Mouse (Mus musculus): ENCODE measurements around the gene Gm20696. TPM values are rescaled to one million over a fixed set of nuclear protein-coding genes. Genes with fewer than 3 reads are reported as not detected.

Gm20696 gene
- 5.3 and 5.7 TPM in 2 replicates for polyA plus RNA-seq (2014; fragmentation: Nextera tagmentation; extraction: Ambion mirVana)

DNA sequence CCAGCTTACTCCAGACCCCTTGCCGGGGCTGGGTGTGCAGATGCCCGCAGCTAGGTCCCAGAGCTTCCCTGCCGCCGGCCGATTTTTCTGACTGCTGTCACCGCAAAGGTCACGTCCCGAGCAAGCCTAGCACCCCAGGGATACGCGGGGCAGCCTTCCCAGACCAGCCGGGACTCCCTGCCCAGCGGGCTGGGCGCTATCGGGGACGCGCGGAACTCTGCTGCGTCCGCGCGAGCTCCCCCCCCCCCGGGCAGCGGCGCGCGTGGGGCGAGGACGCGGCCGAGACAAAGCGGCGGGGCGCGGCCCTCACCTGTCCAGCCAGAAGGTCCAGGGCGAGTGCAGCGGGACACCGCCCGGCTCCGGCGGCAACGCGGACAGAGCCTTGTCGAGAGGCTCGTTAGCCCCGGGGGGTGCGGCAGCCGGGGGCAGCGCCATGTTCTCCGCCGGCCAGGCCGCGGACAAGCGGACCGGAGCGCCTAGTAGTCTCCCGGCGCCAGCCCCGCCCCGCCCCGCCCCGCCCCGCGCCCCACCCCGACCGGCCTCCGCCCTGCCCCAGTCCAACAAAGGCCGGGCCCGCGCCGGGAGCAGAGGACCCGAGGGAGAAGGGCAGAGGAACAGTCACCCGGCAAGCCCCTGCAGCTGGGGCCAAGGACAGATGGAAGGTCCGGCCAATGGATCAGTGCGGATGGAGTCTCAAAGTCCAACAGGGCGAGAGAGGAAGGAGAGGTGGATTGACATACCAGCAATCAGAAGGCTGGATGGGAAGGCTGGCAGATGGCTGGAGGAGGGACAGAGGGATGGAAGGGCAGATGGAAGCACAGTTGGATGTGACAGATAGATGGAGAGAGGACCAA lies at the start of gene Gm20696, which contains the start of gene Eif4e3:
TSS of gene Gm20696 (minus strand) at position 480 of the 854 bp plus-strand sequence.
TSS of gene Eif4e3 (minus strand) at position 454 of the 854 bp plus-strand sequence.
- peak; percentile 85 for DNase-seq (ENCODE audit: low spot score)
- peak; percentile 77 for ATAC-seq (replicated peaks; ENCODE audit: low FRiP score)
- peaks cover 22% of the 10 kb centered on the region for H3K4me1 ChIP-seq (replicated peaks; ENCODE audit: control insufficient read depth, insufficient read depth, low read length)
- H3K36me3 ChIP-seq (ENCODE audit: control insufficient read depth, insufficient read depth, low read length): no peaks in the 10 kb centered on the region
- peak within 1 kb of the TSS; percentile 92 for H3K4me2 ChIP-seq (ENCODE audit: low read depth, low read length, severe bottlenecking)
- H3K27me3 ChIP-seq (ENCODE audit: control insufficient read depth, insufficient read depth, low read length): no peaks in the 10 kb centered on the region
- peak within 1 kb of the TSS; percentile 88 for H3K9ac ChIP-seq (ENCODE audit: low read length)
- H3K27ac ChIP-seq (ENCODE audit: low read depth, low read length): 0 out of 2 replicates have a peak within 1 kb of the TSS, but pooled peaks have one; percentile 10
- under 1% methylated on average over 60 of the region's 75 CpGs for WGBS
- peak within 1 kb of the TSS; percentile 80 for H3K4me3 ChIP-seq (ENCODE audit: low read depth, low read length)
- H3K9me3 ChIP-seq (ENCODE audit: control insufficient read depth, low read length): no peaks in the 10 kb centered on the region

DNA sequence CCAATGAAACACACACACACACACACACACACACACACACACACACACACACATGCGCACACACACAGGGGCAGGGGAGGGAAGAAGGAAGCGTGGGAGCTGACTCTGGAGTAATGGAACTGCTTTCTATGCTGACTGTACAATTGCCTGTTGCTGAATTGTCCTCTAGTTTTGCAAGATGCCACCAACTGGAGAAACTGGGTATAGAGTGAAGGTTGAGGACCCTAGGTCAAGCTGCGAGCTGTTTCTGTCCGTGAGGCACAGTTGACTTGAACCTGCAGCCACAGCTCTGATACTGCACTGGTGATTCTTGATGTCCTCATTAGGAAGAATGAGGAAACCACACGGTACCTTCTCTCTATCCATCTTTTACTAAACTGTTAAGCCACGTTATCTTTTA lies 49.3 kb upstream of the Gm20696 start:
- WGBS: 83% methylated on average over 6 of the region's 6 CpGs
- no peak overlapping the region for H3K27ac ChIP-seq (ENCODE audit: low read depth, low read length)
- no peak for DNase-seq (ENCODE audit: low spot score)
- no peaks in the 10 kb centered on the region for H3K9me3 ChIP-seq (ENCODE audit: control insufficient read depth, low read length)
- no peaks in the 10 kb centered on the region for H3K36me3 ChIP-seq (ENCODE audit: control insufficient read depth, insufficient read depth, low read length)
- H3K4me3 ChIP-seq (ENCODE audit: low read depth, low read length): no peak overlapping the region
- H3K4me2 ChIP-seq (ENCODE audit: low read depth, low read length, severe bottlenecking): no peak overlapping the region
- no peak for ATAC-seq (replicated peaks; ENCODE audit: low FRiP score)
- H3K27me3 ChIP-seq (ENCODE audit: control insufficient read depth, insufficient read depth, low read length): no peaks in the 10 kb centered on the region
- H3K4me1 ChIP-seq (replicated peaks; ENCODE audit: control insufficient read depth, insufficient read depth, low read length): no peaks in the 10 kb centered on the region
- H3K9ac ChIP-seq (ENCODE audit: low read length): no peak overlapping the region

DNA sequence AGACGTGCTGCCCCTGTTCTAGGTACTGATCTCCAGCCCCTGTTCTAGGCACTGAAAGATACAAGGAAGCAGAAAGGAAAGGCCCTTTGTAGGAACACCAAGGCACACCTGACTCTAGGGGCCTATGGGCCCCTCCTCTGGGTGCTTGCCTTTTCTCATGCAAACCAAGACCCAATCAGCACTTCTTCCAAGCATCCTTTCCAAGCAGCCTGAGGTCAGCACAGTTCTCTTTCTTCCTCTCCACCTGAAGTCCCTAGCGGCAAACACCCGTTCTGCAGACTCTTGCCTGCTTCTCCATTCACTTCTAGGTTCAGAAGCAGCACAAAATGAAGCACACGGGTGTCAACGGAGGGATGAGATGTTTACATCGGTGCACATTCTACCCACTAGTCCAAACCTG lies 48.6 kb upstream of the Gm20696 start:
- no peaks in the 10 kb centered on the region for H3K4me1 ChIP-seq (replicated peaks; ENCODE audit: control insufficient read depth, insufficient read depth, low read length)
- H3K9ac ChIP-seq (ENCODE audit: low read length): no peak overlapping the region
- no peak overlapping the region for H3K4me2 ChIP-seq (ENCODE audit: low read depth, low read length, severe bottlenecking)
- no peaks in the 10 kb centered on the region for H3K27me3 ChIP-seq (ENCODE audit: control insufficient read depth, insufficient read depth, low read length)
- WGBS: 57% methylated on average over 6 of the region's 6 CpGs
- H3K4me3 ChIP-seq (ENCODE audit: low read depth, low read length): no peak overlapping the region
- no peak for ATAC-seq (replicated peaks; ENCODE audit: low FRiP score)
- no peak overlapping the region for H3K27ac ChIP-seq (ENCODE audit: low read depth, low read length)
- no peaks in the 10 kb centered on the region for H3K36me3 ChIP-seq (ENCODE audit: control insufficient read depth, insufficient read depth, low read length)
- DNase-seq (ENCODE audit: low spot score): no peak
- no peaks in the 10 kb centered on the region for H3K9me3 ChIP-seq (ENCODE audit: control insufficient read depth, low read length)

DNA sequence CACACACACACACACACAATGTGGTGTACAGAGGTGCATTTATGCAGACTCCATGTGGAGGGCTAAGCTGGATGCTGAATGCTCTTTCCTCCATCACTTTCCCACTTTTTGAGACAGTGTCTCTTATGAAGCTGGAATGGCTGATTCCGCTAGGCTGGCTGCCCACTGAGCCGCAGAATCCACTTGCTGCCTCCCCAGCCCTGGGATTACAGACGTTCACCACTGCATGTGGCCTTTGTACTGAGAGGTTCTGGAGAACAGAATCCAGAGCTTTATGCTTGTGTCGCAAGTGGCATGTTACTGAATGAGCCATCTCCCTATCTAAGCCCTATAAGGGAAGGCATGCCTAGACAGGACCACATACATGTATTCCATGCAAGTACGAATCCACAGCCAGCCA lies 46.7 kb upstream of the Gm20696 start:
- Histone ChIP-seq H3K27ac (ENCODE audit: low read depth, low read length) (no peak overlapping the region), H3K27me3 (ENCODE audit: control insufficient read depth, insufficient read depth, low read length) (no peaks in the 10 kb centered on the region), H3K4me1 (replicated peaks; ENCODE audit: control insufficient read depth, insufficient read depth, low read length) (no peaks in the 10 kb centered on the region), H3K9me3 (ENCODE audit: control insufficient read depth, low read length) (no peaks in the 10 kb centered on the region), H3K4me3 (ENCODE audit: low read depth, low read length) (no peak overlapping the region), H3K4me2 (ENCODE audit: low read depth, low read length, severe bottlenecking) (no peak overlapping the region), H3K36me3 (ENCODE audit: control insufficient read depth, insufficient read depth, low read length) (no peaks in the 10 kb centered on the region), H3K9ac (ENCODE audit: low read length) (no peak overlapping the region)
- no peak for DNase-seq (ENCODE audit: low spot score)
- no peak for ATAC-seq (replicated peaks; ENCODE audit: low FRiP score)
- 68% methylated on average over 5 of the region's 5 CpGs for WGBS

DNA sequence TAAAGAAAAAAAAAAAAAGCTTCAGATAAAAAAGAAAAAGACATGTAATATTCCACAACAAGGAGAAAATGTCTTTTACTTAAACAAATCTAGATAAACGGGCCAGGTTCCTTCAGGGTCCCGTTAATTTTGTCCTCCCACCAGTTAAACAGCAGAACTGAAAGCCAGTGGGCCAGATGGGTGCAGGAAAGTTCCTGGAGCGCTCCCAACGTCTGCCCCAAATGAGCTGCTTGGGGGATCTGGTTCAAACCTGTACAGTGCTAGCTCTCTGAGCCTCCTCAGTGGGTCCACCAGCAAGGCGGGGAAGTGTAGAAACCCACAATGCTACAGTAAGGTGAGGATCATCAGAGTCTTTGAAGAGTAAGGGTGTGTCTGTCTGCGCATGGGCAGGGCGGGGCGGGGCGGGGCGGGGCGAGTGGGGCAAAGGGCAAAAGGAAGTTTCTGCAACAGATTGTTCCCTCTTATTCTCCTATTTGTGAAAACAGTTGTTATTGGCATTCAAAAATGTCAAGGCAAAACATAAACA lies 45.0 kb upstream of the Gm20696 start:
- no peak for ATAC-seq (replicated peaks; ENCODE audit: low FRiP score)
- DNase-seq (ENCODE audit: low spot score): no peak
- Histone ChIP-seq H3K9me3 (ENCODE audit: control insufficient read depth, low read length) (no peaks in the 10 kb centered on the region), H3K27me3 (ENCODE audit: control insufficient read depth, insufficient read depth, low read length) (no peaks in the 10 kb centered on the region), H3K4me3 (ENCODE audit: low read depth, low read length) (no peak overlapping the region), H3K4me2 (ENCODE audit: low read depth, low read length, severe bottlenecking) (no peak overlapping the region), H3K36me3 (ENCODE audit: control insufficient read depth, insufficient read depth, low read length) (no peaks in the 10 kb centered on the region), H3K4me1 (replicated peaks; ENCODE audit: control insufficient read depth, insufficient read depth, low read length) (no peaks in the 10 kb centered on the region), H3K9ac (ENCODE audit: low read length) (no peak overlapping the region), H3K27ac (ENCODE audit: low read depth, low read length) (no peak overlapping the region)
- WGBS: 81% methylated on average over 11 of the region's 11 CpGs

DNA sequence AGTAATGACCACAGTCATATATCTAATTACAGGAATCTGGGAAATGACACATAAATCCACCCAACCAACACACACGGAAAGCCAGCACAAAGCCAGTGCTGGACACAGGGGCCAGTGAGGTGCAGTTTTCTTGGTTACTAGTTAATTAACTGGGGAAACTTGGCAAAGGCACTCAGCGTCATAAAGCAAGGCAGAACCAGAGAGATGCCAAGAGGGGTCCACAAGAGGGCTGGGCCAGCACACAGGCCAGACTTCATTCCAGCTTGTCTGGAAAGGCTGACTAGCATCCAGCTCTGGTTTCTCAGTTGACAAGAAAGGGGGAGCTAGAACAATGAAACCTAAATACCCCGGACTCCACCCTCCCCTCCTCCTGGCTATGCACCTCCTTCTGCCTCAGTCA lies 33.9 kb upstream of the Gm20696 start:
- no peak overlapping the region for H3K4me3 ChIP-seq (ENCODE audit: low read depth, low read length)
- no peak for DNase-seq (ENCODE audit: low spot score)
- H3K36me3 ChIP-seq (ENCODE audit: control insufficient read depth, insufficient read depth, low read length): no peaks in the 10 kb centered on the region
- WGBS: 59% methylated on average over 3 of the region's 3 CpGs
- no peaks in the 10 kb centered on the region for H3K27me3 ChIP-seq (ENCODE audit: control insufficient read depth, insufficient read depth, low read length)
- no peak overlapping the region for H3K9ac ChIP-seq (ENCODE audit: low read length)
- no peaks in the 10 kb centered on the region for H3K9me3 ChIP-seq (ENCODE audit: control insufficient read depth, low read length)
- ATAC-seq (replicated peaks; ENCODE audit: low FRiP score): no peak
- no peak overlapping the region for H3K4me2 ChIP-seq (ENCODE audit: low read depth, low read length, severe bottlenecking)
- no peak overlapping the region for H3K27ac ChIP-seq (ENCODE audit: low read depth, low read length)
- H3K4me1 ChIP-seq (replicated peaks; ENCODE audit: control insufficient read depth, insufficient read depth, low read length): no peaks in the 10 kb centered on the region; the same call in 1 of the 2 replicates

DNA sequence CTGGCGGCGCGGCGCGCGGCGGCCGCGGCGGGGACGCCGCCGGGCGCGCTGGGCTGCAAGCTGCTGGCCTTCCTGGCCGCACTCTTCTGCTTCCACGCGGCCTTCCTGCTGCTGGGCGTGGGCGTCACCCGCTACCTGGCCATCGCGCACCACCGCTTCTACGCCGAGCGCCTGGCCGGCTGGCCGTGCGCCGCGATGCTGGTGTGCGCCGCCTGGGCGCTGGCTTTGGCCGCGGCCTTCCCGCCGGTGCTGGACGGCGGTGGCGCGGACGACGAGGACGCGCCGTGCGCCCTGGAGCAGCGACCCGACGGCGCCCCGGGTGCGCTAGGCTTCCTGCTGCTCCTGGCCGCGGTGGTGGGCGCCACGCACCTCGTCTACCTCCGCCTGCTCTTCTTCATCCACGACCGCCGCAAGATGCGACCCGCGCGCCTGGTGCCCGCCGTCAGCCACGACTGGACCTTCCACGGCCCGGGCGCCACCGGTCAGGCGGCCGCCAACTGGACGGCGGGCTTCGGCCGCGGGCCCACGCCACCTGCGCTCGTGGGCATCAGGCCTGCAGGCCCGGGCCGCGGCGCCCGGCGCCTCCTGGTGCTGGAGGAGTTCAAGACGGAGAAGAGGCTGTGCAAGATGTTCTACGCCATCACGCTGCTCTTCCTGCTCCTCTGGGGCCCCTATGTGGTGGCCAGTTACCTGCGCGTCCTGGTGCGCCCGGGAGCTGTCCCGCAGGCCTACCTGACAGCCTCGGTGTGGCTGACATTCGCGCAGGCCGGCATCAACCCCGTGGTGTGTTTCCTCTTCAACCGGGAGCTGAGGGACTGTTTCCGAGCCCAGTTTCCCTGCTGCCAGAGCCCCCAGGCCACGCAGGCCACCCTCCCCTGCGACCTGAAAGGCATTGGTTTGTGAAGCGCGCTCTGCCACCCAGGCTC lies 26.6 kb upstream of the Gm20696 start:
- Histone ChIP-seq H3K4me3 (ENCODE audit: low read depth, low read length) (peak overlapping the region; percentile 74), H3K4me1 (replicated peaks; ENCODE audit: control insufficient read depth, insufficient read depth, low read length) (peaks cover 2% of the 10 kb centered on the region; the same call in 1 of the 2 replicates), H3K27ac (ENCODE audit: low read depth, low read length) (no peak overlapping the region), H3K27me3 (ENCODE audit: control insufficient read depth, insufficient read depth, low read length) (peaks cover 34% of the 10 kb centered on the region), H3K36me3 (ENCODE audit: control insufficient read depth, insufficient read depth, low read length) (no peaks in the 10 kb centered on the region), H3K9me3 (ENCODE audit: control insufficient read depth, low read length) (no peaks in the 10 kb centered on the region), H3K9ac (ENCODE audit: low read length) (peak overlapping the region; percentile 76), H3K4me2 (ENCODE audit: low read depth, low read length, severe bottlenecking) (peak overlapping the region; percentile 88)
- WGBS: under 1% methylated on average over 101 of the region's 110 CpGs
- ATAC-seq (replicated peaks; ENCODE audit: low FRiP score): no peak; the same call in 1 of the 2 replicates
- DNase-seq (ENCODE audit: low spot score): peak; percentile 78

DNA sequence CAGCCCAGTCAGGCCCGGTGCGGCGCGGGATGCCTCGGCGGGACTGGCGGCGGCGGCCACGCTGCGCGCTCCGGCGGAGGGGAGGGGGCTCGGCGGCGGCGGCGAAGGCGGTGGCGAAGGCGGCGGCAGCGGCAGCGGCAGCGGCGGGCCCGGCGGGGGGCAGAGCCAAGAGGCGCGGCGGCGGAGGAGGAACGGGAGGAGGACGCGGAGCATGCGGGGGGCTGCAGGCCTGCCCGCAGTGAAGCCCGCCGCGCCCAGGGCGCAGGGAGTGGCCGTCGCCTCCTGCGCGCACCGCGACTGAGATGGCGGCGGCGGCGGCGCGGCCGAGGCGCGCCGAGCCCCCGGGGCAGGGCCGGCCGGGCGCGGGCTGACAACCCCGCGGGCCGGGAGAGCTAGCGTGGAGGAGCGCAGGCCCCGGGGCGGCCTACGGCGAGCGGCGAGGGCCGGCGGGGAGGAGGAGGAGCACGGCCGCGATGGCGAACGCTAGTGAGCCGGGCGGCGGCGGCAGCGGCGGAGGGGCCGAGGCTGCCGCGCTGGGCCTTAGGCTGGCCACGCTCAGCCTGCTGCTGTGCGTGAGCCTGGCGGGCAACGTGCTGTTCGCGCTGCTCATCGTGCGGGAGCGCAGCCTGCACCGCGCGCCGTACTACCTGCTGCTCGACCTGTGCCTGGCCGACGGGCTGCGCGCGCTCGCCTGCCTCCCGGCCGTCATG lies 25.8 kb upstream of the Gm20696 start, which contains the start of gene Gpr27:
TSS of gene Gpr27 (plus strand) at position 474 of the 710 bp plus-strand sequence.
- WGBS: under 1% methylated on average over 59 of the region's 112 CpGs
- Histone ChIP-seq H3K4me1 (replicated peaks; ENCODE audit: control insufficient read depth, insufficient read depth, low read length) (peaks cover 2% of the 10 kb centered on the region; the same call in 1 of the 2 replicates), H3K4me2 (ENCODE audit: low read depth, low read length, severe bottlenecking) (peak within 1 kb of the TSS; percentile 88), H3K27me3 (ENCODE audit: control insufficient read depth, insufficient read depth, low read length) (peaks cover 34% of the 10 kb centered on the region), H3K9ac (ENCODE audit: low read length) (peak within 1 kb of the TSS; percentile 76), H3K4me3 (ENCODE audit: low read depth, low read length) (peak within 1 kb of the TSS; percentile 74), H3K9me3 (ENCODE audit: control insufficient read depth, low read length) (no peaks in the 10 kb centered on the region), H3K36me3 (ENCODE audit: control insufficient read depth, insufficient read depth, low read length) (no peaks in the 10 kb centered on the region), H3K27ac (ENCODE audit: low read depth, low read length) (no peak within 1 kb of the TSS; the same call in 1 of the 2 replicates)
- ATAC-seq (replicated peaks; ENCODE audit: low FRiP score) (peak; percentile 78), DNase-seq (ENCODE audit: low spot score) (peak; percentile 80)

All from forebrain, embryonic 11.5 days (tissue).